24 mouse cellular contexts compared by ENCODE assay signal in the genomic region with DNA sequence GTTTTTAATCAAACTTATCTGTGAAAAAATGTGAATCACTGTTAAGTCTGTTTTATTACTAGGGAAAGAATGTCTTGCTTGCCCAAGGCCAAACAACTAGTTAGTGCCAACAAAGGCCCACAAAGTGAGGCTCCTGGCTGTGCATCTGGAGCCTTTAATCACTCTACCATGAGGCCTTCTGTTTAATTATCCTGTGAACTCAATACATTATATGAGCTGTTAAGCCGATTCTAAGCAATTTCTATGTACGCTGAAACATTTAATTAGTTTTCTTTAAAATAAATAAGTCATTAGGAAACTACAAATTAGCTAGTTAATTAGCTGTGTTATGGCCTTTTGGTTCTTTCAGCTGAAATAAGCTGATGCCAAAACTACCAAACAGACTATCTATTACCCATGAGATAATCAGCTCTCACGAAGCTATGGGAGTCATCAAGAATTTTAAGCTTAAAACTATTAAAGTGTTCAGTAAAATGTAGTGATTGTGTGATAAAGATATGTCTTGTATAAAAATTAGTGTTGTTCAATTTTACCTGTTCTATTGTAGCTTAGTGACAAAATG. TPM values are rescaled to one million over a fixed set of nuclear protein-coding genes. Genes with fewer than 3 reads are reported as not detected.
DNase-seq lines count a peak whose midpoint lies in the region; ATAC-seq and TF ChIP-seq lines count a peak whose summit lies in the region.
"Had no signal": no experiment of that assay in that cellular context is flagged by ENCODE, and none has a peak within 500 bp of the region (broad histone marks: within the 10 kb centered on the region; RNA-seq: fewer than 3 reads in every experiment).

No protein-coding gene starts in this region.

- H3K4me1 ChIP-seq in hindbrain, embryonic 14.5 days (replicated peaks; ENCODE audit: control insufficient read depth, insufficient read depth, low read length), result no peaks in the 10 kb centered on the region
- H3K4me1 ChIP-seq in hindbrain, embryonic 12.5 days, result no peaks in the 10 kb centered on the region
- H3K4me1 ChIP-seq in forebrain, embryonic 14.5 days (ENCODE audit: control insufficient read depth, insufficient read depth, low read length), result no peaks in the 10 kb centered on the region
- no peaks in the 10 kb centered on the region for H3K4me1 ChIP-seq in lung, postnatal 0 days (ENCODE audit: insufficient read depth, low read depth, low read length)
- H3K4me1 ChIP-seq: embryonic facial prominence, embryonic 15.5 days; heart, embryonic 12.5 days; hindbrain, embryonic 10.5 days had no signal

- no peak overlapping the region for H3K4me3 ChIP-seq in hindbrain, embryonic 14.5 days (replicated peaks; ENCODE audit: low read length)
- no peak overlapping the region for H3K4me3 ChIP-seq in hindbrain, embryonic 12.5 days
- no peak overlapping the region for H3K4me3 ChIP-seq in forebrain, embryonic 14.5 days (ENCODE audit: low read depth, low read length)
- no peak overlapping the region for H3K4me3 ChIP-seq in lung, postnatal 0 days (ENCODE audit: low read depth, low read length)
- H3K4me3 ChIP-seq: embryonic facial prominence, embryonic 15.5 days; heart, embryonic 12.5 days; hindbrain, embryonic 10.5 days had no signal

- no peak overlapping the region for H3K9ac ChIP-seq in hindbrain, embryonic 14.5 days
- no peak overlapping the region for H3K9ac ChIP-seq in hindbrain, embryonic 12.5 days
- no peak overlapping the region for H3K9ac ChIP-seq in forebrain, embryonic 14.5 days (ENCODE audit: low read length)
- H3K9ac ChIP-seq in lung, postnatal 0 days (replicated peaks; ENCODE audit: low read depth), result no peak overlapping the region
- H3K9ac ChIP-seq: embryonic facial prominence, embryonic 15.5 days; heart, embryonic 12.5 days had no signal

- no peak overlapping the region for H3K4me2 ChIP-seq in hindbrain, embryonic 14.5 days (replicated peaks)
- H3K4me2 ChIP-seq in hindbrain, embryonic 12.5 days (replicated peaks), result no peak overlapping the region
- H3K4me2 ChIP-seq in forebrain, embryonic 14.5 days (ENCODE audit: low read length), result no peak overlapping the region
- no peak overlapping the region for H3K4me2 ChIP-seq in lung, postnatal 0 days (replicated peaks; ENCODE audit: low read depth, low read length)
- H3K4me2 ChIP-seq: embryonic facial prominence, embryonic 15.5 days; heart, embryonic 12.5 days had no signal

- no peaks in the 10 kb centered on the region for H3K27me3 ChIP-seq in hindbrain, embryonic 14.5 days (ENCODE audit: control insufficient read depth, insufficient read depth, low read length)
- no peaks in the 10 kb centered on the region for H3K27me3 ChIP-seq in hindbrain, embryonic 12.5 days
- H3K27me3 ChIP-seq in forebrain, embryonic 14.5 days (replicated peaks; ENCODE audit: control insufficient read depth, insufficient read depth, low read length), result peaks cover 6% of the 10 kb centered on the region
- no peaks in the 10 kb centered on the region for H3K27me3 ChIP-seq in lung, postnatal 0 days (replicated peaks; ENCODE audit: insufficient read depth, low read length)
- H3K27me3 ChIP-seq: embryonic facial prominence, embryonic 15.5 days; heart, embryonic 12.5 days had no signal

- H3K27ac ChIP-seq in hindbrain, embryonic 14.5 days, result no peak overlapping the region
- H3K27ac ChIP-seq in hindbrain, embryonic 12.5 days, result no peak overlapping the region
- H3K27ac ChIP-seq in forebrain, embryonic 14.5 days (ENCODE audit: low read depth, low read length), result no peak overlapping the region
- H3K27ac ChIP-seq in lung, postnatal 0 days (ENCODE audit: low read length), result no peak overlapping the region
- H3K27ac ChIP-seq: embryonic facial prominence, embryonic 15.5 days; hindbrain, embryonic 10.5 days had no signal

- H3K9me3 ChIP-seq in hindbrain, embryonic 14.5 days (ENCODE audit: control insufficient read depth, low read length), result no peaks in the 10 kb centered on the region
- H3K9me3 ChIP-seq in hindbrain, embryonic 12.5 days (replicated peaks), result no peaks in the 10 kb centered on the region
- no peaks in the 10 kb centered on the region for H3K9me3 ChIP-seq in forebrain, embryonic 14.5 days (replicated peaks; ENCODE audit: control insufficient read depth, low read length)
- H3K9me3 ChIP-seq in lung, postnatal 0 days (ENCODE audit: low read length), result no peaks in the 10 kb centered on the region
- H3K9me3 ChIP-seq: embryonic facial prominence, embryonic 15.5 days; heart, embryonic 12.5 days; hindbrain, embryonic 10.5 days had no signal

- ATAC-seq in hindbrain, embryonic 14.5 days (ENCODE audit: low FRiP score), result peak; percentile 60
- ATAC-seq in hindbrain, embryonic 12.5 days (ENCODE audit: low FRiP score), result no peak
- peak; percentile 95 for ATAC-seq in forebrain, embryonic 14.5 days
- no peak for ATAC-seq in lung, postnatal 0 days
- ATAC-seq: hindbrain, embryonic 16.5 days; inflammation-experienced regulatory T-cells, adult 6 months; intestine, postnatal 0 days had no signal

- 60% methylated on average over 3 of the region's 3 CpGs for WGBS in hindbrain, embryonic 14.5 days
- WGBS in hindbrain, embryonic 12.5 days, result 75% methylated on average over 3 of the region's 3 CpGs
- 9% methylated on average over 3 of the region's 3 CpGs for WGBS in forebrain, embryonic 14.5 days
- 69% methylated on average over 3 of the region's 3 CpGs for WGBS in lung, postnatal 0 days

- TF ChIP-seq CTCF in lung, postnatal 0 days (IDR thresholded peaks at IDR 0.05), result no peak

- H3K36me3 ChIP-seq in hindbrain, embryonic 14.5 days (replicated peaks; ENCODE audit: control insufficient read depth, insufficient read depth), result no peaks in the 10 kb centered on the region
- no peaks in the 10 kb centered on the region for H3K36me3 ChIP-seq in hindbrain, embryonic 12.5 days
- H3K36me3 ChIP-seq in forebrain, embryonic 14.5 days (ENCODE audit: control insufficient read depth, insufficient read depth, low read length), result no peaks in the 10 kb centered on the region
- H3K36me3 ChIP-seq in lung, postnatal 0 days (ENCODE audit: insufficient read depth, low read length), result no peaks in the 10 kb centered on the region
- H3K36me3 ChIP-seq: embryonic facial prominence, embryonic 15.5 days; heart, embryonic 12.5 days; hindbrain, embryonic 10.5 days had no signal

- TF ChIP-seq EP300 in lung, postnatal 0 days (IDR thresholded peaks at IDR 0.05), result no peak

- DNase-seq in hindbrain, embryonic 14.5 days (ENCODE audit: low spot score), result peak; percentile 24
- peak; percentile 76 for DNase-seq in forebrain, embryonic 14.5 days (ENCODE audit: low spot score)
- DNase-seq in forelimb bud, embryonic 11.5 days (ENCODE audit: low read depth, low spot score), result peak; percentile 18
- peak; percentile 7 for DNase-seq in retina, embryonic 14.5 days (ENCODE audit: low spot score)
- DNase-seq in urinary bladder, postnatal 25 days (ENCODE audit: low spot score), result no peak
- no peak for DNase-seq in lung, postnatal 0 days (ENCODE audit: low spot score)
- DNase-seq: adrenal gland, adult 8-10 months; adrenal gland, postnatal 36 days; cerebellum, adult 11 months; cerebellum, adult 8-10 months; cerebellum, postnatal 14 days; embryo, embryonic 11 days; gastrocnemius, postnatal 10 days had no signal

RNA-seq across cellular contexts. Expression of a gene that starts 24.6 kb away (rescaled TPM):
- polyA plus RNA-seq in hindbrain, embryonic 14.5 days (2014; fragmentation: Nextera tagmentation; extraction: Ambion mirVana), result 2.4 and 2.8 TPM in 2 replicates
- polyA plus RNA-seq in hindbrain, embryonic 12.5 days (2016; fragmentation: Nextera tagmentation; extraction: Ambion mirVana), result 0.16 and 0.22 TPM in 2 replicates
- polyA plus RNA-seq in forebrain, embryonic 14.5 days (2014; fragmentation: Nextera tagmentation; extraction: Ambion mirVana), result 0.41 and 0.61 TPM in 2 replicates
- polyA plus RNA-seq in lung, postnatal 0 days (2015; fragmentation: Nextera tagmentation; extraction: Ambion mirVana), result not detected in 2 replicates
- polyA plus RNA-seq: embryonic facial prominence, embryonic 11.5 days; gonadal fat pad, adult 2 months; heart, embryonic 12.5 days; hindbrain, embryonic 10.5 days; inflammation-experienced regulatory T-cells, adult 6 months; intestine, postnatal 0 days had no signal

RNA-seq across cellular contexts. Expression of a gene that starts 58.1 kb away (rescaled TPM):
- not detected in 2 replicates for polyA plus RNA-seq in hindbrain, embryonic 14.5 days (2014; fragmentation: Nextera tagmentation; extraction: Ambion mirVana)
- polyA plus RNA-seq in hindbrain, embryonic 12.5 days (2016; fragmentation: Nextera tagmentation; extraction: Ambion mirVana), result not detected in 2 replicates
- polyA plus RNA-seq in forebrain, embryonic 14.5 days (2014; fragmentation: Nextera tagmentation; extraction: Ambion mirVana), result not detected in 2 replicates
- polyA plus RNA-seq in lung, postnatal 0 days (2015; fragmentation: Nextera tagmentation; extraction: Ambion mirVana), result not detected in 2 replicates
- polyA plus RNA-seq: embryonic facial prominence, embryonic 11.5 days; embryonic facial prominence, embryonic 15.5 days; frontal cortex, adult 2 months; gonadal fat pad, adult 2 months; heart, embryonic 12.5 days; heart, embryonic 16.5 days; hindbrain, embryonic 10.5 days; hindbrain, embryonic 16.5 days; inflammation-experienced regulatory T-cells, adult 6 months; intestine, postnatal 0 days had no signal

Comparison
In these comparisons a context has a peak if more than half of its experiments do, and no peak if none do; other contexts are left out.
1. ATAC-seq: peak in hindbrain, embryonic 14.5 days (single experiment) and forebrain, embryonic 14.5 days (single experiment); none in hindbrain, embryonic 12.5 days (single experiment) and lung, postnatal 0 days (single experiment).
2. DNase-seq: peak in hindbrain, embryonic 14.5 days (single experiment), forebrain, embryonic 14.5 days (single experiment), forelimb bud, embryonic 11.5 days (single experiment) and retina, embryonic 14.5 days (single experiment); none in urinary bladder, postnatal 25 days (single experiment) and lung, postnatal 0 days (single experiment).